Mouse (Mus musculus) forebrain, embryonic 11.5 days (tissue): ENCODE results near the gene Synm. TPM values are rescaled to one million over a fixed set of nuclear protein-coding genes. Genes with fewer than 3 reads are reported as not detected.

Experiments used
- ATAC-seq: fragments of 200-750 bp; cut with Nextera tagmentation; replicated peaks from 2 replicates; pipeline ENCODE4 v1.8.0; 2017; ENCODE audit warnings: moderate TSS enrichment; ENCODE audit not compliant: low FRiP score
- DNase-seq: peaks from one replicate; pipeline ENCODE4 v3.0.0-alpha.2; 2017; ENCODE audit warnings: low spot score
- H3K27ac ChIP-seq: fragments of 300-500 bp; sonication (generic); 2 replicates; pipeline ENCODE4 v1.5.1; 2014; ENCODE audit warnings: low read depth, low read length
- H3K27me3 ChIP-seq: fragments of 300-500 bp; sonication (generic); 2 replicates; pipeline ENCODE4 v1.6.1; 2014; ENCODE audit warnings: mild to moderate bottlenecking, low read length, mixed read lengths; ENCODE audit not compliant: control insufficient read depth, insufficient read depth
- H3K36me3 ChIP-seq: fragments of 300-500 bp; sonication (generic); 2 replicates; pipeline ENCODE4 v1.6.1; 2014; ENCODE audit warnings: mild to moderate bottlenecking, low read length, moderate library complexity, mixed read lengths; ENCODE audit not compliant: control insufficient read depth, insufficient read depth
- H3K4me1 ChIP-seq: fragments of 300-500 bp; sonication (generic); replicated peaks from 2 replicates; pipeline ENCODE4 v1.6.1; 2014; ENCODE audit warnings: low read length, mixed read lengths; ENCODE audit not compliant: control insufficient read depth, insufficient read depth
- H3K4me2 ChIP-seq: fragments of 300-500 bp; sonication (generic); 2 replicates; pipeline ENCODE4 v1.6.1; 2014; ENCODE audit warnings: low read depth, mild to moderate bottlenecking, low read length, moderate library complexity, mixed read lengths; ENCODE audit not compliant: severe bottlenecking
- H3K4me3 ChIP-seq: fragments of 300-500 bp; sonication (generic); 2 replicates; pipeline ENCODE4 v1.5.1; 2014; ENCODE audit warnings: low read depth, low read length
- H3K9ac ChIP-seq: fragments of 300-500 bp; sonication (generic); 2 replicates; pipeline ENCODE4 v1.6.1; 2014; ENCODE audit warnings: low read length
- H3K9me3 ChIP-seq: fragments of 300-500 bp; sonication (generic); 2 replicates; pipeline ENCODE4 v1.6.1; 2016; ENCODE audit warnings: low read length, mixed read lengths; ENCODE audit not compliant: control insufficient read depth
- WGBS: fragments of 180-500 bp; shearing (Covaris S2); extraction: QIAGEN DNeasy Blood & Tissue Kit; methylation state at CpG from one replicate; pipeline ENCODE4 v1.1.7; 2014; 5-methylcytosine and 5-hydroxymethylcytosine counted together
- polyA plus RNA-seq: library from polyadenylated mRNA; unstranded; fragments of >200 nt; fragmentation: Nextera tagmentation; extraction: Ambion mirVana; gene quantifications from 2 replicates; pipeline ENCODE4 v1.2.1, GENCODE M21; 2014

Gene Synm
- polyA plus RNA-seq, 1 experiment from 2014 or later: 1.3 TPM

GRCm38 (mm10) chr7:67758858-67759628 is 499 bp downstream of the Synm start:
- H3K27me3 ChIP-seq: peaks cover 12% of the 10 kb centered on the region
- H3K4me3 ChIP-seq: peak overlapping the region; percentile 49
- WGBS: under 1% methylated on average over 90 of the region's 92 CpGs
- ATAC-seq (peak; percentile 73), DNase-seq (peak; percentile 75)
- no peaks in the 10 kb centered on the region for H3K36me3 ChIP-seq
- H3K9me3 ChIP-seq: no peaks in the 10 kb centered on the region
- peak overlapping the region; percentile 52 for H3K9ac ChIP-seq
- peak overlapping the region; percentile 99 for H3K4me2 ChIP-seq
- no peak overlapping the region for H3K27ac ChIP-seq
- H3K4me1 ChIP-seq: peaks cover 13% of the 10 kb centered on the region; the same call in 1 of the 2 replicates

DNA sequence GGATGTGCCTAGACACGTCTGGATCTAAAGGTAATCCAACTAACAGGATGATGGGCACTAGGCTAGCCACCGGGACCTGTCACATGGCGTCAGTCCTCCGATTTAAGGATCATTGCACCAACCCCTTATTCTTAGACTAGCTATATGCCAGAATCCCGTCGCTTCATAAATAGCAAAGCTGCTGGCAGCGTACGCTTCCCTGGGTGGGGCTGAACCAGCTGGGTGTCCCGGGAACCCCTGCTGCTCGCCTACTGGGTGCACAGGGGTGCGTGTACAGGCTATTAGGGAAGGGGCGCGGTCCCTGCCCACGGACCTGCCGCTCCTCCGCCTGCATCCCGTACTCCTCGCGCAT is 1.1 kb downstream of the Synm start:
- Histone ChIP-seq H3K4me1 (peaks cover 13% of the 10 kb centered on the region; the same call in 1 of the 2 replicates), H3K4me2 (peak overlapping the region; percentile 99), H3K4me3 (peak overlapping the region; percentile 49), H3K27ac (no peak overlapping the region), H3K27me3 (peaks cover 12% of the 10 kb centered on the region), H3K36me3 (no peaks in the 10 kb centered on the region), H3K9ac (peak overlapping the region; percentile 52), H3K9me3 (no peaks in the 10 kb centered on the region)
- DNase-seq (no peak), ATAC-seq (no peak)
- 2% methylated on average over 18 of the region's 19 CpGs for WGBS

DNA sequence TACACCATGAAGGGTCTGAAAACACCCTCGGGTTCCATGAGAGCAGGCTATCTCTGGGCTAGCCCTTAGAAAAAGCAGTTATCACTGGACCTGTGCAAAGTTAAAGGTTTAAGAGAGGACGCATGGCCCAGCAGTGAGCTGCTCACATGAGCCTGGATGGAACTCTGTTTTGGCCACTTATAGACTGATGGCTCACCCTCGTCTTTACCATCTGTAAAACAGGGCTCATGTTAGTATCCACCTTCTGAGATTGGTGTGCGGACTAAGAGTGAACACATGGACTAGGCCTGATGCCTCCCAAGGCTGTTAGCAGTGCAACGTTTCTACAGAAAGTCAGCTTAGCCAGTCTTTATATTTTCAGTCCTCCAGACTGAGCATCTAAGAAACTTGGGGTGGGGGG is 2.9 kb downstream of the Synm start:
- no peak overlapping the region for H3K9ac ChIP-seq
- peaks cover 12% of the 10 kb centered on the region for H3K27me3 ChIP-seq
- H3K4me3 ChIP-seq: no peak overlapping the region
- no peak overlapping the region for H3K4me2 ChIP-seq
- WGBS: 62% methylated on average over 5 of the region's 5 CpGs
- H3K9me3 ChIP-seq: no peaks in the 10 kb centered on the region
- no peak for DNase-seq
- peaks cover 13% of the 10 kb centered on the region; the same call in 1 of the 2 replicates for H3K4me1 ChIP-seq
- H3K27ac ChIP-seq: no peak overlapping the region
- H3K36me3 ChIP-seq: no peaks in the 10 kb centered on the region
- ATAC-seq: no peak

- 76% methylated on average over 7 of the region's 7 CpGs for WGBS
- H3K27ac ChIP-seq: no peak overlapping the region
- H3K36me3 ChIP-seq: no peaks in the 10 kb centered on the region
- H3K9ac ChIP-seq: no peak overlapping the region
- H3K4me1 ChIP-seq: peaks cover 13% of the 10 kb centered on the region; the same call in 1 of the 2 replicates
- no peak for DNase-seq
- ATAC-seq: no peak
- peaks cover 12% of the 10 kb centered on the region for H3K27me3 ChIP-seq
- H3K4me3 ChIP-seq: no peak overlapping the region
- no peaks in the 10 kb centered on the region for H3K9me3 ChIP-seq
- no peak overlapping the region for H3K4me2 ChIP-seq
Measured at GRCm38 (mm10) chr7:67755366-67755765, 4.2 kb downstream of the Synm start.

- peaks cover 13% of the 10 kb centered on the region; the same call in 1 of the 2 replicates for H3K4me1 ChIP-seq
- H3K27ac ChIP-seq: no peak overlapping the region
- no peaks in the 10 kb centered on the region for H3K9me3 ChIP-seq
- DNase-seq (no peak), ATAC-seq (no peak)
- WGBS: 77% methylated on average over 11 of the region's 11 CpGs
- H3K36me3 ChIP-seq: no peaks in the 10 kb centered on the region
- no peak overlapping the region for H3K4me2 ChIP-seq
- H3K9ac ChIP-seq: no peak overlapping the region
- H3K27me3 ChIP-seq: peaks cover 12% of the 10 kb centered on the region
- no peak overlapping the region for H3K4me3 ChIP-seq
Measured at GRCm38 (mm10) chr7:67754606-67755005, 4.9 kb downstream of the Synm start.

DNA sequence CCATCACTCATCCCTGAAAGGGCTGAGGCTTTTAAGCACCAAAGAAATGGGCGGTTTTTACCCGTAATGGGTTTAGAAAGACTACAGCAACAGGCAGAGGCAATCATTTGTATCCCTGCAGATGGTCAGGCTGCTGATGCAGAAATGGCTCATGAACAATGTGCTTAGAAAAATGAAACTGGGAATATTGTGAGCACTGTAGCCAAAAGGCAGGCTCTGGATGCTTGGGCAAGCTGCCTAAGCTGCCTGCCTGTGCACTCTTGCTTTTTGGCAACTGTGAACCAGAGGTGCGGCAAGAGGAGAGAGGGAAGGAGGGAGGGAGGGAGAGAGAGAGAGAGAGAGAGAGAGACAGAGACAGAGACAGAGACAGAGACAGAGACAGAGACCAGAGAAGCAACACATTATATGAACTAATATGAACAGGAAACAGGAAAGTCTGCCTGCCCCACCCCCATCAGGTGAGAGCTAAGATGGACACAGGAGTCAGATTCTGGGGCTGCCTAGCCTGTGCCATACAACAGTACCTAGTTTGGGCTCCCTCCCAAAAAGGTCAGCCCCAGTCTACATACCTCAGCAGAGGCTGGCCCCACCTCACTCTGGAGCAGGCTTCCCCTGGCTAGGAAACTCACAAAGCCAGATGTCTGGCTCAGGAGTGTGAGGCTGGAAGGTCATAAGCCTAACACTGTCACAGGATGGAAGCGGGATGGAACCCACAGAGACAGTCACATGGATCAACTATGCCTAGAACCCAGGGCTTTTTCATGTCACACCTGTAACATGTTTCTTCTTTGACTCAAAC is 9.9 kb downstream of the Synm start:
- ATAC-seq: no peak
- WGBS: 87% methylated on average over 4 of the region's 4 CpGs
- Histone ChIP-seq H3K36me3 (no peaks in the 10 kb centered on the region), H3K4me3 (no peak overlapping the region), H3K27me3 (no peaks in the 10 kb centered on the region), H3K9me3 (no peaks in the 10 kb centered on the region), H3K4me1 (no peaks in the 10 kb centered on the region), H3K9ac (no peak overlapping the region), H3K27ac (no peak overlapping the region), H3K4me2 (no peak overlapping the region)
- DNase-seq: no peak

DNA sequence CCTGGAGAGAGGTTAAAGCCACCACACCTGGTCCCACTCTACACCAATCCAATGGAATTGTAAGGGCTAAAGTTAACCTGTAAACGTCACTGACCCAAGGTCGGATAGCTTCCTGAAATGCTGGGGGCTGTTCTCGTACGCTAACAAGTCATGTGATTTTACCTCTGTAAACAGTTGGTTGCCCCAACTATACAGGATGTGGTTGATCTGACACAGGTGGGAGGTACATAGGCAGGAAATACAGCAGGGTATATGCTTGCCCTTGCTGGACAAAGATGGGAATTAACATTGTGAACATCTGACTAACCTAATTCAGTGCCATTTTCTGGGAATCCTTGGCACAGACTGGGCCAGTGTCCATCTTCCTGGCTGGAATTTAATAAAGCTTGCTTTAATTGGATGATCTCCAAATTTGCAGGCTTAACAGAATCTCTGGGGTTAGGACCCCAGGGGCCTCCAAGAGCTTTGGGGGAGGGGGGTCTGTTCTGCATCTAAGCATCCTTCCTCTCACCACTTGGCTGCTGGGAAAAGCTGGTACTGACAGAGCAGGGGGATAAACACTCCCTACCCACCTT is 11.7 kb downstream of the Synm start:
- Histone ChIP-seq H3K4me1 (no peaks in the 10 kb centered on the region), H3K36me3 (no peaks in the 10 kb centered on the region), H3K27me3 (no peaks in the 10 kb centered on the region), H3K27ac (no peak overlapping the region), H3K4me2 (no peak overlapping the region), H3K9ac (no peak overlapping the region), H3K4me3 (no peak overlapping the region), H3K9me3 (no peaks in the 10 kb centered on the region)
- no peak for DNase-seq
- 94% methylated on average over 4 of the region's 4 CpGs for WGBS
- ATAC-seq: no peak

DNA sequence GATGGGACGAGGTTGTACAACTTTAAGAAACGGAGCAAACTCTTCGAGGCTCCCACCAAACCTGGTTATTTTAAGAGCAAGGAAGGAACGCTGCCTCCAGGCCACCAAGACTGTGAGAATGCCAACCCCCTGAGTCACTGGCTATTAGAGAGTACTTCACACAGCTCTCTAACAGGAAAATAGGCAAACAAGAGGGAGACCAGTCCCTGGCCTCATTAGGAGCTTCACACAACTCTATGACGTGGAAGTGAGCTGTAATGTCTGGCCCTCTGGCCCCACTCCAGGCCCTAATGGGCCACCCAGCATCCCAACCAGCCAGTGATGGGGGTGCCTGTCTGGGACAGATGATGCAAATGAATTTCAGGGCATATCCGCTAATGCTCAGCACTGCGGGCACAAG is 17.8 kb downstream of the Synm start:
- DNase-seq: no peak
- H3K9me3 ChIP-seq: no peaks in the 10 kb centered on the region
- H3K4me2 ChIP-seq: no peak overlapping the region
- H3K27ac ChIP-seq: no peak overlapping the region
- no peak overlapping the region for H3K9ac ChIP-seq
- no peak overlapping the region for H3K4me3 ChIP-seq
- no peak for ATAC-seq
- H3K27me3 ChIP-seq: no peaks in the 10 kb centered on the region
- 85% methylated on average over 7 of the region's 7 CpGs for WGBS
- H3K36me3 ChIP-seq: no peaks in the 10 kb centered on the region
- H3K4me1 ChIP-seq: no peaks in the 10 kb centered on the region
